Mouse (Mus musculus) A20 (cell line): ENCODE measurements at regions not wholly inside any gene's neighbourhood (a gene's known extent, or its start where the extent isn't known, plus 50 kb on each side); places are given as distances from the start of the nearest gene placed in this dataset.

Experiments used
- DNase-seq: peaks from one replicate; pipeline ENCODE4 v3.0.0-alpha.2; 2011; ENCODE audit warnings: low read depth, low spot score

DNA sequence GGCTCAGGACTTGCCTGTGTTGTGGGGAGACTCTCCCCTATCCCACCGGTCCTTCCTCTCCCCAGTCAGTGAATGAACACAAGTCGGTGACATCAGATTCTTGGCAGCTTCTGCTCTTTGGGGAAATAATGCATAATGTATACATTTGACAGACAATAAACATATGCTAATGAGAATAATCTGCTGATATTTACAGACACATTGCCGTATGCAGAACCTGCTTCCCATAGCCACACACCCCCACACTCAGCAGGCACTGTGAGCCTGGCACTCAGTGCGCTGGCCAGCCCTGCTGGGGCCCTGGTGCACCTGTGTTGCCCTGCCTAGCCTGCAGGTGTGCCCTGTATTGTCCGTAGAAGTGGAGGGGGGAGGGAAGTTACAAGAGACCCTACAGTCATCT is 215.5 kb downstream of the Matn1 start:
- no peak for DNase-seq

GRCm38 (mm10) chr4:131160135-131160534 is 215.9 kb downstream of the Matn1 start:
- no peak for DNase-seq

- DNase-seq: no peak
Measured at GRCm38 (mm10) chr4:131161501-131161900, 217.3 kb downstream of the Matn1 start.

GRCm38 (mm10) chr4:131163782-131164315 is 219.7 kb downstream of the Matn1 start:
- DNase-seq: no peak

- DNase-seq: no peak
Measured at GRCm38 (mm10) chr4:131166574-131167270, 222.5 kb downstream of the Matn1 start.

DNA sequence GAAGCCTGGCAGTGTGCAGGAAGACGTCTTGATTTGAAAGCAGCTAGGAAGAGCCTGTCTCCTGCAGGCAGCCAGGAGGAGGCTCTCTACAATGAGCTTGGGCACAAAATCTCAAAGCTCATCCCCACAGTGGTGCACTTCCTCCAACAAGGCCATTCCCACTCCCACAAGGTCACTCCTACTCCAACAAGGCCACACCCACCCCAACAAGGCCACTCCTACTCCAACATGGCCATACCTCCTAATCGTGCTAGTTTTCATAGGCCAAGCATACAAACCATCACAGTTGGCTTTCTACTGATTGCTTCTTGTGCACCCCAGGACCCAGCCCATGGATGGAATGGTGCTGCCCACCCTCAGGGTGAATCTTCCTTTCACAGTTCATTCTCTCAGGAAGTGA is 223.7 kb downstream of the Matn1 start:
- DNase-seq: no peak

- no peak for DNase-seq
Measured at GRCm38 (mm10) chr4:131173783-131174460, 229.7 kb downstream of the Matn1 start.

DNA sequence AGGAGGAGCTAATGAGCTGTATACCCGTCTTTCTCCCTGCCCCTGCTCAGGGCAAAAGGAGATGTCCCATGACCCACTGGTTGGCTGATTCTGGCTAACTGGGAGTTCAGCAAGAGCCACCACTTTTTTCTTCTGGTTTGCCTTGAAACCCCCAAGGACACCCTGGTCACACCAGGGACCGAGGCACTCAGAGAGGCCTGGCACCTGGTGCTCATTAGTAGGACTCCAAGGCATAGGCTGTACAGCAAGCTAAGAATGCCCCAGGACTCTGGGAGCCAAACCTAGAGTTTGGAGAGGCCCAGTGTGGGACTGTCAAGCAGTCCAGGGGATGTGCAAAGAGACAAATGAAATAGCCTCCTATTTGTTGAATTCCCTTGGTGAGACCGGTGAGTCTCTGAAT is 232.5 kb downstream of the Matn1 start:
- no peak for DNase-seq

DNA sequence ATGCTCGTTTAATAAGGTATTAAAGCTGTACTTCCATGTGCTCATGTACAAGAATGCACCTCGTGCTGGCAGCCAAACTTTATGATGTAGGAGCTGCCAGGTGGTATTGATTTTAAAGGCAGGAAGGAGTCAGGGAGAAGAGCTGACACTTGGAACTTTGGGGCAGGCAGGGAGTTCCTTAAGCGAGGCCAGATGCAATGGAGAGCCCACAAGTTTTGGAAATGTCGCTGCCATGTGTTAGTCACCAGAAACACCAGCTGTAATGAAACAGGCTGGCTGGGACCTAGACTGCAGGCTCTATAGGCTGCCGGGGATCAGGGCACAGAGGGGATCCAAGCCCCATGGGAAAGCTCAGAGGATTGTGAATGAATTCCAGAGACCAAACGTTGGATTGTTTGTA is 233.7 kb downstream of the Matn1 start:
- no peak for DNase-seq

- DNase-seq: peak; percentile 20
Measured at GRCm38 (mm10) chr4:131178642-131179041, 234.5 kb downstream of the Matn1 start.

DNA sequence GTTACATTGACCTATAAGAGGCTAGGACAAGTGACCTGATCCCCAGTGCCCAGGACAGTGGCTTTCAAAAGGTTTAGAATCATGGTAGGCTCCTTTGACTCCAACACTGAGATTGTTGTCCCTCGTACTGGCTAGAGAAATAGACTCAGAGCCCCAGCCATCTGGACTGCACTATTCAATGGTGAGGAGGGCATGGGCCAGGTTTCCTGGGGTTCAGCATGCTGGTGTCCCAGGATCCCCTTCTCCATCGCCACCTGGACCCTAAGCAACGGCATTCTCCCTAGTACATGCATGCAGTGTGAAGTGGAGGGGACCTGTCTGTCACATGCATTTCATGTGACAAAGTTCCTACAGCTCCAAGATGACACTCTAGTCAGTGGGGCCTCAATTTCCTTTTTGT is 243.9 kb downstream of the Matn1 start:
- DNase-seq: no peak

DNA sequence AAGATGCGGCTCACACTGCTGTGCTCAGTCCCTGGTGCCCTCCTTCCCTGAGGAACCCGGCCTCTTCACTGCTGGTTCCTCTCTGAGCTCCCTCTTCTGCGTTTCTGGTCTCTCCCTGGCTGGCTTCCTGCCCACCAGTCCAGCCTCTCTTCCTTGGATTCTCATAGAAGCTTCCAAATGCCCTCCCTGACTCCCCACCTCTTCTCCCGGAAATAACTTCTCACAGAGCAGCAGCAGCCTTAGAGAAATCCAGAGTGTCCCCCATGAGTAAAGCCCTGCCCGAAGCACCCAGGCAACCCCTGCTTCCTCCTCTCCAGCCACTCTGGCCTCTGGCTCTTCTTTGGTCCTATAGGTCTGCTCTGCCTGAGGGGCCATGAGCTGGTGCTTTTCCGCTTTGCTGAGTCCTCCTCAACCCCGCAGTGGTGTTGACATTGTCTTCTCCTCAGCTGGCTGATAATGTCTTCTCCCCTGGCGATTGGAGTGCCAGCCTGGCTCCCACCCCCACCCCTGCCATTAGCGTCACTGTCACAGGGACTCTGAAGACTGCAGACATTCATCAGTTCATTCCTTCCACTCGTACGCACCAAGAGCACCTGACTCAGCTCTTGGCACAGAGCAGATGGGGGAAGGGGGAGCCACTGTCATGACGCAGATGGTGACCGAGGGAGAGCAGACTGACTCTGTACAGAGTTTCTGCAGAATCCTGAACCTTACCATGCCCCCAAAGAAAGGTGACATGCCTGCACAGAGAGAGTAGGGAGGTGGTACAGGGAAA is 247.1 kb downstream of the Matn1 start:
- no peak for DNase-seq

DNA sequence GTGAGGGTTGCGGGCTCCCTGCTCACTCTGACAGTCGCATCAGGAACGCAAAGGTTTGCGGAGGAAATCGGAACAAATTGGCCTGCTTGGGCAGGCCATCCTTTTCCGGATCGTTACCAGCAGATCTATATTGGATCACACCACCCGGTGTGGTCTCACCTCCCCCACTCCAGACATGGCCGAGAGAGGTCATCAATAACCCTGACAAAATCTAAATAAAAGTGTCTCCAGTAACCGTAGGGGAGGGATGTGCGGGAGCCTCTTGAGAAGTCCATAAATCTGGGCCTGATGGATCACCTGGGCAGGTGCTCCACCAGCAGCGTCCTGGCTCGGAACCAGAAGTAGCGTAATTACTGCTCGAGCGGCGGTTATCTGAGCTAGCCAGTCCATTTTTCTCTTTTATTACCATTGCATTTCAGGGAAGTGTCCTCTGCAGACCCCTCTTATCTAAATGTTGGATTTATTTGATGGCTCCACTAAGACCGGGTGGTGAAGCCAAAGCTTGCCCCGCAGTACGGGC is 249.8 kb downstream of the Matn1 start:
- no peak for DNase-seq

GRCm38 (mm10) chr4:131196147-131196546 is 252.0 kb downstream of the Matn1 start:
- DNase-seq: no peak

GRCm38 (mm10) chr4:131203721-131204120 is 259.5 kb downstream of the Matn1 start:
- DNase-seq: no peak

- no peak for DNase-seq
Measured at GRCm38 (mm10) chr4:131204722-131205121, 260.5 kb downstream of the Matn1 start.

DNA sequence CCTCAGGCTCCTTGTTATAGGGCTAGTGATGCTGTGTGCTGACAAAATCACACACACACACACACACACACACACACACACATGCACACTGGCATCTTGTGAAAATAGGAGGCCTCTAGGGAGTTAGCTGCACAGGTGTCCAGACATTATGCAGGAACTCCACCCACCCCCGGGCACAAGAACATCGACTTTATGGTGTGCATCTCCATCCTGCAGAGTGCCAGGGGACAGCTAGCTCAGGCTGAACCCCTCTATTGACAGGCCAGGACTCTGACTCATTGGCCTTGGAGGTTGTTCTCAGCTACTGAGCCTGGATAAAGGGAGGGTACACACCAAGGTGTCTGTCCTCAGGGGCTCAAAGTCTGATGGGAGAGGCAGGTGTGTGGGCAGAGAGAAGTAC is 260.9 kb downstream of the Matn1 start:
- DNase-seq: peak; percentile 38

DNA sequence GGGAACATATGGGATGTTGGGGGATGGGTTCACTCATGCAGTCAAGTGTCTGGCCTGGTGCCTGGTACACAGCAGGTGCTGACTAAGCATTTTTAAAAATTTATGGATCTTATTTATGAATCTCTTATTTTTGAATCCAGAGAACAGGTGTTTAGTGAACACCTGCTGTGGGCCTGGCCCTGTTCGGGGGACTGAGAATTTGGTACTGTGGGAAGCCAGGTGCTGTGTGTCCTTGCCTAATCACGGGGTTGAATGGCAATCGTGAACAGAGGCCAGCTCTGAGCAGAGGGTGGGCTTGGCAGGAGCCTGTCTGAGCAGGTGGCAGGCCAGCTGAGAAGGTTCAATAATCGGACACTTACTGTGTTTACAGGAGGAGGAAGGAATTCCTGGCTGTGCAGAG is 261.5 kb downstream of the Matn1 start:
- peak; percentile 15 for DNase-seq

DNA sequence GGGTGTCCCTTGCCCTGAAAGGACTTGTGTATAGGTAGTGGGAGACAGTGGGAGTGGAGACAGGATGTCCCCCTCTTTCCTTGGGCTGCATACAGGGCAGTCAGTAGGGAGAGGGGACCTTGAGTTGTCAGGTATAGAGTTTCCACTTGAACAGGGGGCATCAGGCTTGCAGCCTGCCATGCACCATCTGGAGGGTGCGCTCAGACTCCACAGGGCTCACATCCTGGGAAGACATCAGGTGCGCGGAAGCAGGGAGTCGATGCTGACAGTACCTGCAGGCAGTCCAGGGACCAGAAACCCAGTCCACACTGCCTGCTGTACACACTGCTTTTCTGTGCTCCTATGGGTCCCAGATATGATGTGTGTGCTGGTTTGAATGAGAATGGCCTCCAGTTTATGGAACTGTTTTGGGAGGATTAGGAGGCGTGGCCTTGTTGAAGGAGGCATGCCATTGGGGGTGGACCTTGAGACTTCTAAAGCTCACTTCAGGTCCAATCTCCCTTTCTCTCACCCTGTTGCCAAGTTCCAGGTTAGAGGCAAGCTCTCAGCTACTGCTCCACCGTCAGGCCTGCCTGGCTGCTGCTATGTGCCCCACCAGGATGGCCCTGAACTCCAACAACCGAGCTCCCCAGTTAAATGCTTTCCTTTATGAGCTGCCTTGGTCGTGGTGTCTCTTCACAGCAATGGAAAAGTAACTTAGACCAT is 262.1 kb downstream of the Matn1 start:
- DNase-seq: no peak

DNA sequence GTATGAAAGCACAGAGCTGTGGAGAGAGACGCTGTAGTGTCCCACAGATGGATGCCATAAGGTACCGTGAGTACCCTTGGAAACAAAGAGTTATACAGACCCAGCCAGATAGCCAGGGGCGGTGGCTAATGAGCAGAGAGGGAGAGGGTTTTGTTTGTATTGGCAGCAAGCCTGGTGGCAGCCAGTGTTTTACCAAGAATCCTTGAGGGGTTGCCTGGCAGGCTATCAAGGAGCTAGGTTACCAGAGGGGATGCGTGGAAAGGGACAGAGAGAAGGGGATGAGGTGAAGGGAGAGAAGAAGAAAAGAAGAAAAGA is 262.7 kb downstream of the Matn1 start:
- no peak for DNase-seq

DNA sequence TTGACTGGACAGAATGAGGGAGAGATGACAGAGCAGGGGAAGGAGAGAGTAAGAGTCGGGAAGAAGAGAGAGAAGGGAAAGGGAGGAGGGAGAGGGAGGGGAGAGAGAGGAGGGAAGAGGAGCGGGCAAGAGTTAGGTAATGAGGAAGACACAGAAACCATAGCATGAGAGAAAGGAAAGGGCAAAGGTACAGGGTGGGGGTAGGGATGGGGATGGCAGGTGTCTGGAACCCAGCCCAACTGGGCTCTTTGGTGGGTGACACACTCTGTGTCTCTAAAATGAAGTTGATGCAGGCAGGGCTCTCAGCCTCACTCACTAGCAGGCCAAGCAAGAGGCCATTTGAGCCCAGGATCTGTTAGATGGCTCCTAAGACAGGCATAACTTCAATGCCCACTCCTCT is 263.1 kb downstream of the Matn1 start:
- DNase-seq: no peak

GRCm38 (mm10) chr4:131208166-131208565 is 264.0 kb downstream of the Matn1 start:
- DNase-seq: no peak
